Mouse (Mus musculus) urinary bladder, postnatal 4 days (tissue): ENCODE data around the gene Herc1.
"Not testable (repeated sequence)": the region's sequence is repeated elsewhere in the genome, so short reads cannot be mapped to it uniquely, and the experiment has no call there.

Experiments
- DNase-seq, 2 experiments: peaks; one replicate each; pipeline ENCODE4 v3.0.0; 2021 to 2022; ENCODE audit warnings: low spot score in 2 of 2

Herc1 gene

DNA sequence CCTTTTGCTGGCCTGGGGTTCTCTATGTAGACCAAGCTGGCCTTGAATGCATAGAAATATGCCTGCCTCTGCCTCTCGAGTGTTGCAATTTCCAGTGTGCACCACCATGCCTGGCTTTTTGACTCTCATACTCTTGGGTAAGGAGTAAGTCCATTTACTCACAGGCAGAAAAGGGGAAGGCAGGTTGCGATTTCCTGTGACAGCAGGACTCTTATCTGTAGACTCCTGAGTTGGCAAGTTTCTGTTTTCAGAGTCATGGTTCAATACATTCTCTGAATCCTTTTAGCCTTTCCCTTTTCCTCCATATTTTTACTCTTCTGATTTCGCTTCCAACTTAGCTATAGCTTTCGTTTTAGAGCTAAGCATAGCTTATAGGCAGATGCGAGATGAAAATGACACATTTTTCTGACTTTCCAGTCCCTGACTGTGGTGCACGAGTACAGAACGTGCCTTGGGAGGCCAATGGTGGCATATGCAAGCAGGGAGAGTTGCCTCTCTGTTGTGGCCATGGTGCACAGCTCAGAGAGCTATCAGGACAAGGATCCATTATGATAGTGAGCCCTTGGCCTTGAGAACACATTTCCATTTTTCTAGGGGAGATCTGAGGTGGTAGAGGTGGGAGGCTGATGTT lies 2.7 kb upstream of the Herc1 start:
- no peak for DNase-seq

DNA sequence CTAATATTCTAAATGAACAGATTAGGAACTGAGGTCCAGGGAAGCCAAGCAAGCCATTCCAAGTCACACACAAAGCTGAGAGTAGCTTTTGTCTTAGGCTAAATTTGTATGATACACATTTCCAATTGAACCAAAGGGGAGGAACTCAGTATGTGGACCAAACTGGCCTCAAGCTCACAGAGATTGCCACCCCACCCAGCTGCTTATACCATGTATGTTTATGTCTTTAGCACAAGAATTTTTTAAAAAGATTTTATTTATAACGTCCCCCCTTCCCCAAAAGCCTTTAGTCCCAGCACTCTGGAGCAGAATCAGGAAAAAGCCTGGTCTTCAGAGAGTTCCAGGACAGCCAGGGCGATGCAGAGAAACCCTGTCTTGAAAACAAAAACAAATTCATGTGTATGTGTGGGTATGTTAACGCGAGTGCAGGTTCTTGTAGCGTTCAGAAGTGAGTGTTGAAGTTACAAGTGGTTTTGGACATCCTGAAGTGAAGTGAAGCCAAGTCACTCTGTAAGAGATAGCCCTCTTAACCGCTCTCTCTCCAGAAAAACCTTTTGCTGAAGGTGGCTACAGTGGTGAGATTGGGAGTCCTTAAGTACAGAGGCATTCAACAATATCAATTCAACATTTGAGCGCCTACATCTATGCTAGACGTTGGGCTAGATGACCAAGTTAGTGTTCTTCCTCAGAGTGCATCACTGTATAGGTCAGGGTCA lies 948 bp upstream of the Herc1 start:
- DNase-seq: no peak

DNA sequence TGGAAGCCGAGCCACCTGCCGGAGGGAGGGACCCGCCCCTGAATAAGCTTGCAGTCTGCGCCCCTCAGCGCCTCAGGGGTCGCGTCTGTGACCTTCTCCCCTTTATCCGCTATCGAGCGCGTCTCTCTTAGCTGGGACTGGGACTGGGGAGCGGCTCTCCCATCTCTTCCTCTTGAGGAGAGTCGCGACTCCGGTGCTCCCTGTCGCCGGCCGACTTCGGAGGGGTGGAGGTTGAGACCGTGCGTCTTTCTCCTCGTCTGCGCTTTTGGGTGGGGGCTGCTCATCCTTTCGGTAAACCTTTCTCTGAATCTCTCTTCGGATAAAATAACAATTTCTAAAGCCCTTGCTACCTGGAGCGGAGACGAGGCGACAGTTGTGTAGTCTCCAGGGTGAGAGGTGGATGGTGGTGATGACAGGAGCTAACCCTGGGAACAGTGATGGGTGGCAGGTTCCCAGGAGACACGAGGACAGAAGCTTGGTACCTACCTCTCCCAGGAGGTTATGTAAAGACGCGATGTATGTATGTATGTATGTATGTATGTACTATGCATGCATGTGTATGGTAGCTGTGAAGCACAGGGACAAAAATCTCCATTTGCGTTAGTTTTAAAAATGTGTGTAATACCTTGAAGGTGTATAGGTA lies 659 bp downstream of the Herc1 start:
- DNase-seq: peak in 1 of 2 experiments; percentile 59

DNA sequence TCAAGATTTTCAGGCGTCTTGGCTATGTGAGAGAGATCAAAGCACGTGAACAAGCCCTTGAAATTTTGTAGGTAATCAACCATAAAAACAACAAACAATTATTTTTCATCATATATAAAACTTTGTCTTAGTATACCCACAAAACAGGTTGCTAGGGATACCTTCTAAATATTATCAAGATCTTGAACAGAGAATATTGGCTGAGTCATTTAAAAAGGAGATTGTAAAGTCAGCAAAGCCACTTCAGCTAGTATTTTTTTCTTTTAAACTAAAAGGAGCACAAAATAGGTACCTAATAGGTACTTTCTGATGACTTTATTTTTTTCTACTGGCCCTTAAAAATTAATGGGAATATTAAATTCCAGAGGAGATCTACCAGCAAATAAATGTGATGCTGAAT lies 2.5 kb downstream of the Herc1 start:
- no peak for DNase-seq

DNA sequence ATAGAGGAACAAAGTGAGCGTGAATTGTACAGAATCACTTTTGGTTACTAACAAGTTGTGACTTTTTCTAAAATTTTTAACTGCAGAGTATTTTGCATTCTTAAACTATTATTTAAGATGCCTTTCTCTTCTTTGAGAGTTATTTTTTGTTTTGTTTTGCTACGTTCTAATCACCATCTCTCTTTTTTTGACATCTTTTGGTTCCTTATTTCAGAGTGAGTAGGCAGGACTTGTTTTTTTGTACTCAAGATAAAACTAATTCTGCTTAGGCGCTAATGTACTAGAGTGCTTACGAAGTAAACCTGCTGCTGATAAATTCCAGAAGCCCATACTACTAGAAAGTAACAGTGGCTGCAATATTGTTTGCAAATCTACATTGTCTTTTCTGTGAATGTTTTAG lies 8.9 kb downstream of the Herc1 start:
- DNase-seq: no peak

DNA sequence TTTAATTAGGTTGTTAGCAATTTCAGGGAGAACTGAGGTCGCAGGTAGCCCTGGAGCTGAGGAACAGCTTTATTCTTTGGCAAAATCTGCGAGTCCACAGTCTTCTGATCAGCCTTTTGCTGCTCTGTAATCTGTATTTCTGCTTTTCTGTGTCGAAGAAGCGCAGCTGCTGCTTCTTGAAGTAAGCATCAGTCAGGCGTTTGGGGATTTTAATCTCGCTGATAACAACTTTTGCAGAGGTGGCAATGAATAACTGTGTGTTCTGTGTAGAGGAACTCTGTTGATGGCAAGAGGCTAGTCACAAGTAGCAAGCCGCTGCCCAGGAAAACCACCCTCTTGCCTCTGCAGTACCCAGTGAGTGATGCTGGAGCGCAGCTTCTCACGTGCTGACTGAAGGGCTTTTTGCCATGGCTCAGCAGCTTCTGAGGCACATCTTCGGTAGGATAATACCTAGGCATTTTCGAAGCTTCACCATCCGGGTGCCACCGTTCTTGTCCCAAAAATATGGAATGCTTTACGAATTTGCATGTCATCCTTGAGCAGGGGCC lies 10.0 kb downstream of the Herc1 start:
- no peak for DNase-seq

DNA sequence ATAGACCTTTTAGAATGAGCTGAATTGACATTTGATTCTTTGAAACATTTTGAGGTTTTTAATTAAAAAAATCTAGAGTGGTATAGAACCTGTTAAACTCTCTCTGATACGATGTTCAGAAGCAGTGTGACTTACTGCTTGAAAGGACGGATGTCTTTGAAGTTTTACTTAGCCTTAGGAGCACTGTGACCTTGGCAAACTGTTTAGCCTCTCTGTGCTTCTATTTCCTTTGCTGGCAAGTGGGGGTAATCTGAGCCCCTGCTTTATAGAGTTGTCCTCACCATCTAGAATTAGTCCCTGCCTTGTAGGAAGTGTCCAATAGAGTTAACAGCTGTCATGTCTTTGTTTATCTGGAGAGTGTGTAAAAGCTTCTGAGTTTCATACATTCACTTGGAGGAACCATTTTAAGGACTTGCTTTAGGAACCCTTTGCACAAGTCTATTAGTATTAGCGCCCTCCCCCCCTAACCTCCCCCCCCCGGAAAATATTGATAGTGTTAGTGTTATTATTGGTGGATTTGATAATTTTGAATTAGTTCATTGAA lies 18.7 kb downstream of the Herc1 start:
- DNase-seq: no peak

DNA sequence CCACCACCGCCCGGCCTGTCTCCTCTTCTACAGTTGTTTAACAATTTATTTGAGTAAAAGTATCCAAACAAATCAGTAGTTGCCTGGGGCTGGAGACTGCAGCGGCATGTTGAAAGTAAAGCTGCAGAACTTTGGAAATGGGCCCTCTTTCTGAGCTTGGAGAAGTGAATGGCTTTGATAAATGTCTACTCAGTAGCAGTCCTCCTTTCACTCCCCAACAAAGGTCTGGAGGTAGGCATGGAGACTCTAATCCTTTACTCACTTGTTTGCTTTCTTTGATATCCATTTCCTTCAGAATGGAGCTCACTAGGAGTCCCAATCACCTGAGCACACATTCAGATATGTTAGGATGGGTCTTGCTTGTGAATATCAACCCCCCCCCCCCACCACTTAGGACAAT lies 20.1 kb downstream of the Herc1 start:
- no peak for DNase-seq

DNA sequence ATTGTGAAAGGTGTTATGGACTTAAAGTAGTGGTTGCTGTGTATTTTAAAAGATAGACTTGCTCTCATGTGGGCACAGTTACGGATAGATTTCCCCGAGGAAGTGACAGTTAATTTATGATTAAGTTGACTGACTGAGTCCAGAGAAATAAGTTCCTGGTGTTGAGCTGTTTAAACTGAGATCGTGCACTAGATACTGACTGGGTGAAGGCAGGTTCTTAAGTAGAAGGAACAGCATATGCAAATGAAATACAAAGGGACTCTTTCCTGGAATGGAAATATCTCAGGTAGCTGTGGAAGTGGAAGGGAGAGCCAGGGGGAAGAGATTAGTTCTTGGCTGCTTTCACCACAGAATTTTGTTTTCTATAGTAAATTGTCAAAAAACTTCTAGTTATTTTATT lies 20.6 kb downstream of the Herc1 start:
- no peak for DNase-seq

DNA sequence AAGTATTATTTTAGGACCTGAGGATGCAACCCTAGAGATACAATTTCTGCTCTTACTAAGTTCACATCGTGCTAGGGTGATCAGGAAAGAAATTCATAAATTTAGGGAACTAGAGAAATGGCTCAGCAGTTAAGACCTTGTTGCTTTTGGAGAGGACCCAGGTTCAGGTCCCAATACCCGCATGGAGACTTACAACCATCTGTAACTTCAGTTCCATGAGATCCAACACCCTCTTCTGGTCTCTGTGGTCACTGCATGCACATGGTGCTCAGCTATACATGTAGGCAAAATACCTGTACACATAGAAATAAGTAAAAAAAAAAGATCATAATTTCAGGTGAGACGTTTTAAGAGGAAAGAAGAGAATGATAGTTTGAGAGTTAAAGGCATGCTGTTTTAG lies 23.2 kb downstream of the Herc1 start:
- no peak for DNase-seq

DNA sequence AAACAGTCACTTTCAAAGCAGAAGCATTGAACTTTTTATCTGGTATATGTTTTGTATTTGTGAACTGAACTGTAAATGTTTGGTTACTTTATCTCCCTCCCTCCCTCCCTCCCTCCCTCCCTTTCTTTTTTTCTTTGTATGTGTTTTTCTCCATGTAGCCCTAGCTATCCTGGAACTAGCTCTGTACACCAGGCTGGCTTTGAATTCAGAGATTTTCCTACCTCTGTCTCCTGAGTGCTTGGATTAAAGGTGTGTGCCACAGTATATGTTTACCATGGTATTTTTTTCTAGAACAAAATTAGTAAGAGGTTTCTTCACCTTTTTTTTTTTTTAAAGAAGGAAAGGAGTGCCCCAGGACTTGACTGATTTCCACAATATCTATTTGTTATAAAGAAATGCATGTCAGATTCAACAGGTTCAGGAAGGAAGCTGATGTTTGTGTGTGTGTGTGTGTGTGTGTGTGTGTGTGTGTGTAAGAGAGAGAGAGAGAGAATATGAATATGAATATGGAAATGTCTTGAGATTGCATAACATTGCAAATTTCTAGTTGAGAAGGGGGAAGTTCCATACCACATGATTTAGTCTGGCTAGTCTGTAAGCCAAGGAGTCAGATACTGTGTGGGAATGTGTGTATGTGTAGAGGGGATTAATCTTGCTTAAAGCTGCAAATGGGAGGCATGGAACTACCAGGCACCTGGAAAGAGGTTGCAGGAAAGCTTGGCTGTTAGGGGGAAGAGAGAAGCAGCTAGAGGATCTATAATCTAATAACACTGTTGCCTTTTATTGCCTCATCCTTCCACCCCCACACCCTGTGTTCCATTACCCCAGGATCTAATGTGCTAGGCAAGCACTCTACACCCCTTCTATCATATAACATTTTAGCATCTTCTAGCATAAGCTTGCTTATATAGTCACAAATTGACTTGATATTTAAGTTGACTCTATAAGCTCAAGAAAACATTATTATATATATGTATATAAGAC lies 24.5 kb downstream of the Herc1 start:
- no peak for DNase-seq

DNA sequence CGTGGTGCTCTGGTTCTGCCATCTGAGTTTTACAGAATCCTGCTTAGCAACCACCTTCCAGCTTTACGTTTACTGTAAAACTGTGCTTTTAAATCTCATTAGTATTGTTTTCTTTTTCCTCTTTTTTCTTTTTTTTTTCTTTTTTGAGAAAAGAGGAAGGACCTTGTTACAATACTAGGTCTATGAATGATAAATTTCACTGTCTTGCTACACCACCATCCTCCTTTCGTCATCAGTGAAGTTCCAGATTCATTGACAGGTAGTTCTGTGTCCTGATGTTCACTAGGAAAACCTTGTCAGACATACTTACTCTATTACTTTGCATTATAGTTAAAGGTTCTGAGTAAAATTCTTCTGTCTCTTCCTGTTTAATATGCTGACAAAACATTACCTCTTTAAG lies 33.2 kb downstream of the Herc1 start:
- no peak for DNase-seq

DNA sequence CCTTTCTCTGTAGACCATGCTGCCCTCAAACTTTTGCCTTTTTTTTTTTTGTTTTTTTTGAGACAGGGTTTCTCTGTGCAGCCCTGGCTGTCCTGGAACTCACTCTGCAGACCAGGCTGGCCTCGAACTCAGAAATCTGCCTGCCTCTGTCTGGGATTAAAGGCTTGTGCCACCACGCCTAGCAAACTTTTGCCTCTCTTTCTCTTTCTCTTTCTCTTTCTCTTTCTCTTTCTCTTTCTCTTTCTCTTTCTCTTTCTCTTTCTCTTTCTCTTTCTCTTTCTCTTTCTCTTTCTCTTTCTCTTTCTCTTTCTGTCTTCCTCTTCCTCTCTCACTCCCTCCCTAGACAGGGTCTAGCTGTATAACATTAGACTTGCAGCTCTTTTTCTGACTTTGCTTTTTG lies 40.1 kb downstream of the Herc1 start:
- not testable (repeated sequence) for DNase-seq

DNA sequence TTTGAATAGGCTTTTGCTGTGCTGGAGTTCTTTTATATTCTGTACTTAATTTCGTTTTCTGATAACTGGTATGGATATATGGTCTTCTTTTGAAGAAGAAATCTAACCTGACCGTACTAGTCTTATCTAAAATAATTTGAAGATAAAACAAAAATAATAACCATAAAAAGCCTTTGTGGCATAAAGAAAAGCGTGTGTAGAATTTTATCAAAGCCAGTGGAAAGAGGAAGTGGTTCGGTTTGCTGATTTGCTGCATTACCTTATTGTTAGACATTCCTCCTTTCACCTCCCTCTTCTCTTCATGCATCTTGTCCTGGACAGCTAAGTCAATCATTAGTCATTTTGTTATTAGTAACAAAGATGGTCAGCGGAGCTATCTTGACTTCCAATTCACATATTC lies 43.1 kb downstream of the Herc1 start:
- DNase-seq: no peak

DNA sequence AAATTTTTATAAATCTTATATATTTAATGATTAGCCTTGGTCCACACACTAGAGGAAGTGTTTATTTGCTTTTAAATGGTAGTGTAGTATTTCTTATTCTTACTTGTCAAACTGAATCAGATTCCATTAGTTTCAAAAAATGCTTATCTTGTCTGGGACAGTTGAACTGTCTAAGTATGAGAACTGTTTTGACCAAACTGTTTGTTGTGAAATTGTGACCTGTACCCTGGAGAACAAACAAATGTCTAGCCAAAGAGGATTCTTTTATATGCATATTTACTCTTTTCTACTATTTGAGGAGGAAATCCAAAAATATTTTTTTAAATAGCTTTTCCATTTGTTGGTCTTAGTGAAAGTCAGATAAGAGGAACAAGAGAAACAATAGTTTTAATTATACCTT lies 73.2 kb downstream of the Herc1 start:
- DNase-seq: no peak

DNA sequence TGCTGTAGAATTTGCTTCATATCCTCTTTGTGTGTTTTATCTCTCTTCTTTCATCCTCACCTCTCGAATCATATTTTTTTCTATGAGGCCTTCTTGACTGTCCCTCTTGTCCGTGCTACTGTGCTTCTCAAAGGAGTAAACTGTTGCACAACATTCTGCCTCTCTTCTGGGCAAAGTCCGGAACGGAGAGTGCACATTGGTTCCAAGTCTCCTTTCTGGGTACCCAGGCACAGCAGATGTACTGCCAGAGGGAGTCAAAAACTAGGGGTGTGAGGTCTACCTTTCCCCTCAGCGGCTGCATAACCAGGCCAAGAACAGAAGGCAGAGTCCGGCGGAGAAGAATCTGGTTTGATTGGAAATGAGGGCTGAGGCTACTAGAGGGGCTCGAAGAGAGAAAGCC lies 89.8 kb downstream of the Herc1 start:
- DNase-seq: no peak

DNA sequence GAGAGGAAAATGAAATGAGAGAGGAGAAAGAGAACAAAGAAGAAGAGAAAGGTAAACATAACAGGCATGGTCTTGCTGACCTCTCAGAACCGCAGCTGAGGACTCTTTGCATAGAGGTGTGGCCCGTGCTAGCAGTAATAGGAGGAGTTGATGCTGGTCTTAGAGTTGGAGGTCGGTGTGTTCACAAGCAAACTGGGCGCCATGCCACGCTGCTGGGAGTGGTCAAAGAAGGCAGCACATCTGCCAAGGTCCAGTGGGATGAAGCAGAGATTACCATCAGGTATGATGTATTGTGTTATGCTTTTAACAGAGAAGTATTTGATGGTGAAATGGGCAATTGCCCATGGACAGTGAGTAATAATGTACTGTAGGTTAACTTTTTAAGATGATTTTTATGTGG lies 98.0 kb downstream of the Herc1 start:
- no peak for DNase-seq

DNA sequence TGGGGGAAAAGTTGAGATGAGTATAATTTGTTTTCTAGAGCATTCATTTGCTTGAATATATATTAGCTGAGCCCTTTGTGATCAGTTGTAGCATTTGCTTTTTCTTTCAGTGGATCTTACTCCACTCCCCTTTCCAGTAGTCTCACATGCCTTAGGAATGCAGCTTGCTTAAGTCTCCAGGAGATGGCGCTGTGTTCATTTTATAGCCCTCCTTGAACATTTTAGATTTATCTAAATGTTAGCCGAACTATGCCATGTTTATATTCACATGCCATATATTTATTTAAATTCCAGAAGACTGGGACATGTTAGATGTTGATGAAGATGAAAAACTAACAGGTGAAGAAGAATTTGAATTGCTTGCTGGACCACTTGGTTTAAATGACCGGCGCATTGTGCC lies 114.8 kb downstream of the Herc1 start:
- no peak for DNase-seq

DNA sequence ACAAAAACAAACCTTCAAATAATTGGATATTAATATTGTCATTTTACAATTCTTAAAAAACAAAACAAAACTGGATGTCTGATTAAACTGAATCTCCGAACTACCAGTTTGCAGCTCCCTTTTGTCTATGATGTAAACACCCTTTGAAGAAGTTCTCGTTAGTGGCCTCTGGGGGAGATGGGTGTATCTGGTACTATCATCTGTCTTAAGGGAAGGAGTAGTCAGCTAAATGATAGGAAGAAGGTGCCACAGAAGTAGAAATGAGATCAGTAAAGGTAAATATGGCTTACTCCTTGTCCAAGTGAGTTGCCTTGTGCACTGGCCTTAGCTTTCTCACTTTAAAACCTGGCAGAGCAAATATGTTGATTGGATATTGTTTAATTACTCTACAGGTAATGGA lies 127.5 kb downstream of the Herc1 start:
- DNase-seq: no peak

DNA sequence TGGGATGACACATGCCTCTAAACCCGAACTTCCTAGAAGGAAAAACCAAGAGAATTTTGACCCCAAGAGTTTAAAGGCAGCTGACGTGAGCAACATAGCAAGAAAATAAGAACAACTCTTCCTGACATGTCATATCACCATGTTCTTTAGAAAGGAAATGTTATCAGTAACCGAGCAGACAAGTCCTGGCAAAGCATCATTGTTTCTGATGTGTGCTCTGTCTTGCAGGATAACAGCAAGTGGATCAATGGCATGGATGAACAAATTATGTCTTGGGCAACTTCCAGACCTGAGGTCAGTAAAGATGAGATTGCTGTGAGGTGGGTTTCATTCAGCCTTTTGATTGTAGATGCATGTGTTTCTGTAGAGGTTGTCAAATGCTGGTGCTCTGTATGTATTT lies 133.2 kb downstream of the Herc1 start:
- no peak for DNase-seq

DNA sequence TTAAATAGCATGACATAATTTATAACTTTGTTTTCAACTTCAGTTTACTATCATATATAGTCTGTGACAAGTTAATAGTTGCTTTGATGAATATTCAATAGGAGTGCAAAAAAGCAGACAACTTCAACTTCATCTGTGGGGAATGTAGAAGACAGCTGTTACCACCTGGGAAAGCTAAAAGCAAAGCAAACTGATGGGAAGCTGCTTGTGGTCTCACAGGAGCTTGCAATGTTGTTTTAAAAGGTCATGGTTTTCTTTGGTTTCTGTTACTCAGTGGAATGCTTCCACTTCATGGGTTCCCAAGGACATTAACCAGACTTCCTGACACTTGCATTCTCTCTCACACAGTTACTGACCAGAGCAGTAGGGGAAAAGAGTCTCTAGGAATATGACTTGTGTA lies 138.5 kb downstream of the Herc1 start:
- DNase-seq: no peak

DNA sequence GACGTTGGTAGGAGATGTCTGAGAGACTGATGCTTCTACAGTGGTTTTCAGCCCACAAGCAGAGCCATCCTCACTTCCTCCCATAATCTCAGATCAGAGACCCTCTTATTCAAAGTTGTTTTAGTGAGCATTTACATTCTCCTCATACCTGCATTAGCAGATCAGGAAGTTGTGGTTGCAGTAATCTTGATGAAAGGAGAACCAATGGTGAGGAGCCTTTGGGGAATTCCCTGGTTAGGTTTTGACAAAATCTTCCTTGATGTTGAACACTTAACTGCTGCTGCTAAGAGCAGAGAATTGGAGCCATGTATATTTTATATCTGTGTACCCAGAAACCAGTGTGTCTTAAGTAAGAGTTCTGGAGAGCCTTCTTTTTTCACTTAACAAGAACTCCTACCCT lies 142.1 kb downstream of the Herc1 start:
- no peak for DNase-seq
